ENCODE assay signal across 9 mouse cellular contexts in the genomic region with DNA sequence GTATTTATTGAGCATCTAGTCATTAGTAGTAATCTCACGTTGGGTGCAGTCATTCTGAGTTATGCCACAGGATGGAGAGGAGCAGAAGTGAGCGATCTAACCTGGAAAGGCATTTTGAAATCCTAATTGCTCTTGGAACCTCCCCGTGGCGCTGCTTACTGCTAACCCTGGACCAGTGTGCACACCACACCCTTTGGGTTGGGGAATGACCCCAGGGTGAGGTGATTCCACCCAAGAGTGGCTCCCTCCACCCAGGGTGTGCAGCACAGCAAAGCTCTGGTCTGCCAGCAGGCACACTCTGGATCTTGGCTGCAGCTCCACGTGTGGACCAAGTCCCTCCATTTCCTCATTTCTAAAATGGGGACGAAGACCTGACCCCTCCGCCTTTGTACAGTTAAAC. TPM values are rescaled to one million over a fixed set of nuclear protein-coding genes. Genes with fewer than 3 reads are reported as not detected.
DNase-seq lines count a peak whose midpoint lies in the region; ATAC-seq lines count a peak whose summit lies in the region.
"Had no signal": no experiment of that assay in that cellular context is flagged by ENCODE, and none has a peak within 500 bp of the region (broad histone marks: within the 10 kb centered on the region; RNA-seq: fewer than 3 reads in every experiment).

No protein-coding gene starts in this region.

- H3K36me3 ChIP-seq in limb, embryonic 13.5 days, result peaks cover 5% of the 10 kb centered on the region
- H3K36me3 ChIP-seq in limb, embryonic 10.5 days, result peaks cover 14% of the 10 kb centered on the region
- H3K36me3 ChIP-seq in stomach, embryonic 14.5 days (ENCODE audit: control insufficient read depth, insufficient read depth, low read length), result peaks cover 4% of the 10 kb centered on the region; the same call in 1 of the 2 replicates

- H3K27me3 ChIP-seq in limb, embryonic 13.5 days, result no peaks in the 10 kb centered on the region
- H3K27me3 ChIP-seq in limb, embryonic 10.5 days (ENCODE audit: low read depth, poor library complexity, severe bottlenecking), result no peaks in the 10 kb centered on the region
- no peaks in the 10 kb centered on the region for H3K27me3 ChIP-seq in stomach, embryonic 14.5 days (ENCODE audit: control insufficient read depth, insufficient read depth, low read length)

- no peak overlapping the region for H3K27ac ChIP-seq in limb, embryonic 13.5 days
- H3K27ac ChIP-seq in limb, embryonic 10.5 days, result no peak overlapping the region
- H3K27ac ChIP-seq in stomach, embryonic 14.5 days (ENCODE audit: low read length), result peak overlapping the region; percentile 94; the same call in 1 of the 2 replicates

- no peak overlapping the region for H3K9ac ChIP-seq in limb, embryonic 13.5 days
- H3K9ac ChIP-seq in stomach, embryonic 14.5 days (replicated peaks; ENCODE audit: low read depth, low read length), result no peak overlapping the region

- H3K9me3 ChIP-seq in limb, embryonic 13.5 days, result no peaks in the 10 kb centered on the region
- no peaks in the 10 kb centered on the region for H3K9me3 ChIP-seq in limb, embryonic 10.5 days (replicated peaks)
- H3K9me3 ChIP-seq in stomach, embryonic 14.5 days (ENCODE audit: control insufficient read depth, low read depth, low read length), result no peaks in the 10 kb centered on the region

- peaks cover 88% of the 10 kb centered on the region for H3K4me1 ChIP-seq in limb, embryonic 13.5 days
- peaks cover 87% of the 10 kb centered on the region for H3K4me1 ChIP-seq in limb, embryonic 10.5 days
- H3K4me1 ChIP-seq in stomach, embryonic 14.5 days (ENCODE audit: control insufficient read depth, insufficient read depth, low read length), result peaks cover 58% of the 10 kb centered on the region

- ATAC-seq in limb, embryonic 13.5 days (ENCODE audit: low FRiP score, low read depth), result no peak
- no peak for ATAC-seq in stomach, embryonic 14.5 days (ENCODE audit: insufficient number of reproducible peaks, insufficient read depth, low FRiP score, low read depth)
- ATAC-seq: activated CD4-positive, CD25-positive, alpha-beta regulatory T cell, adult 4 months had no signal

- no peak overlapping the region for H3K4me3 ChIP-seq in limb, embryonic 13.5 days
- no peak overlapping the region for H3K4me3 ChIP-seq in limb, embryonic 10.5 days
- H3K4me3 ChIP-seq in stomach, embryonic 14.5 days (ENCODE audit: low read depth, low read length), result no peak overlapping the region

- DNase-seq in limb, embryonic 10.5 days (ENCODE audit: low spot score), result no peak
- peak; percentile 70 to 78 for DNase-seq in heart, adult 18-20 months
- DNase-seq in liver, result peak; percentile 59
- no peak for DNase-seq in adrenal gland, postnatal 10 days
- no peak for DNase-seq in ovary, postnatal 10 days (ENCODE audit: low spot score)
- DNase-seq in retina, embryonic 14.5 days (ENCODE audit: low spot score), result no peak

- 0 out of 2 replicates have a peak overlapping the region, but pooled peaks have one; percentile 7 for H3K4me2 ChIP-seq in limb, embryonic 13.5 days (replicated peaks)
- H3K4me2 ChIP-seq in stomach, embryonic 14.5 days (replicated peaks; ENCODE audit: low read depth, low read length), result peak overlapping the region; percentile 84; the same call in 1 of the 2 replicates

- 80% methylated on average over 7 of the region's 7 CpGs for WGBS in limb, embryonic 13.5 days
- WGBS in limb, embryonic 10.5 days, result 91% methylated on average over 7 of the region's 7 CpGs
- 72% methylated on average over 7 of the region's 7 CpGs for WGBS in stomach, embryonic 14.5 days

RNA-seq across cellular contexts. Expression of a gene that starts 6.1 kb away (rescaled TPM):
- polyA plus RNA-seq in limb, embryonic 13.5 days (2015; fragmentation: Nextera tagmentation; extraction: Ambion mirVana), result 44.9 and 46.1 TPM in 2 replicates
- 40.8 and 42.7 TPM in 2 replicates for polyA plus RNA-seq in limb, embryonic 10.5 days (2016; fragmentation: Nextera tagmentation; extraction: Ambion mirVana)
- total RNA-seq in heart, adult 18-20 months (2021), result 10 to 100 TPM; 36.9 to 49.1 TPM
- polyA plus RNA-seq in stomach, embryonic 14.5 days (2014; fragmentation: Nextera tagmentation; extraction: Ambion mirVana), result 106 and 115 TPM in 2 replicates
- 10 to 100 TPM; 77.3 to 79.8 TPM for total RNA-seq in adrenal gland, postnatal 10 days (2021)

Comparison
In these comparisons a context has a peak if more than half of its experiments do, and no peak if none do; other contexts are left out.
1. DNase-seq: peak in heart, adult 18-20 months (2 of 2) and liver (single experiment); none in limb, embryonic 10.5 days (single experiment), adrenal gland, postnatal 10 days (single experiment), ovary, postnatal 10 days (single experiment) and retina, embryonic 14.5 days (single experiment).